Mouse (Mus musculus): Measurements from ENCODE around the gene Traf3ip2.

DNA sequence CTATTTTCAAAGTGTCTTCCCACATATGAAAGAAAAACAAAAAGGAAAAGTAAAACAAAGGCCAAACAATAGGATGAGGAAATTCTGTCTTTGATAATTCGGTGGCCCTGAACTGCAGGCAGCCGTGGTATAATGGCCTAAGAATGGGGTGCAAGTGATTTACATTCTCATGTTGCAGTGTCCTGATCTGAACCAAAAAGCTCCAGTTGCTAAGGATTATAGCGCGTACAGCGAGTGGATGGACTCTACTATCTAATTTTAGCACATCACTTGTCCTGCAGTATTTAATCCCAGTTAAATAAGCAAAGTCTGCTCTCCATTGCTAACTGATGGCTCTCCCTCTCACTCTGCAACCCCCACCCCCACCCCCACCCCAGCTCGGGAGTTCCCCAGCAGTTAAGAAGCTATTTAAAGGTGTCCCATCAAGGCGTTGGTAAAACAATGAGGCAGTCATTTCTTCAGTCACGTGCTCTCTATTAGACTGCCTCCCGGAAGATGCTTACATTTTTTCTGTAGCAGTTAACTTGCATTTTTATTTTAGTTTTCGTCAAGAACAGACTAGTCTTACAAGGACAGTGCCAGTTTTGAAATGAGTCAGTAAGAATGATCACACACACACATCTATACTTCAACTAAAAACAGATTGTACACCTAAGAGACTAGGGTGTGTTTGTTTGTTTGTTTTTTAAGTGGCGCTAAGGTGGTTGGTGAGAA is 78.8 kb downstream of the Traf3ip2 start:
- TF ChIP-seq POLR2A (IDR thresholded peaks at IDR 0.05; ENCODE audit: borderline replicate concordance, control insufficient read depth, low read depth, low read length), result no peak
- no peak for TF ChIP-seq CTCF (IDR thresholded peaks at IDR 0.05; ENCODE audit: control insufficient read depth, insufficient read depth, low read length)
